Comparison of ENCODE assay signal across 8 mouse cellular contexts in genomic region chr7:114580426-114580825, GRCm38 (mm10). TPM values are rescaled to one million over a fixed set of nuclear protein-coding genes. Genes with fewer than 3 reads are reported as not detected.
A peak's percentile ranks its signal among the peaks of the same experiment; 100 is the strongest.
DNase-seq lines count a peak whose midpoint lies in the region; ATAC-seq lines count a peak whose summit lies in the region.

No protein-coding gene starts in this region.

- no peak overlapping the region for H3K27ac ChIP-seq in heart, embryonic 11.5 days (ENCODE audit: low read depth, low read length)

- 6% methylated on average over 4 of the region's 4 CpGs for WGBS in heart, embryonic 11.5 days (ENCODE audit: insufficient replicate concordance)

- no peak overlapping the region for H3K4me2 ChIP-seq in heart, embryonic 11.5 days

- DNase-seq in heart, adult 8-10 months (ENCODE audit: low spot score) = peak; percentile 61
- peak; percentile 78 for DNase-seq in CD4-positive, CD25-positive, alpha-beta regulatory T cell, adult 2 months (ENCODE audit: low read depth, low spot score)
- DNase-seq in adrenal gland, postnatal 36 days = peak; percentile 54 to 66
- peak; percentile 45 for DNase-seq in forelimb bud, embryonic 11.5 days (ENCODE audit: low read depth, low spot score)
- peak; percentile 23 to 84 for DNase-seq in layer of hippocampus, adult 18-20 months (ENCODE audit: low spot score in 2 of 2)

- no peak for ATAC-seq in heart, embryonic 11.5 days (replicated peaks; ENCODE audit: insufficient number of reproducible peaks, low FRiP score, low TSS enrichment)
- ATAC-seq in megakaryocyte progenitor cell, adult 5-6 weeks (replicated peaks; ENCODE audit: poor library complexity) = peak; percentile 57
- no peak for ATAC-seq in erythroid progenitor cell, adult 5-6 weeks (replicated peaks; ENCODE audit: low FRiP score, poor library complexity, severe bottlenecking)

- no peak overlapping the region for H3K9ac ChIP-seq in heart, embryonic 11.5 days (ENCODE audit: low read depth, low read length)

- no peaks in the 10 kb centered on the region for H3K9me3 ChIP-seq in heart, embryonic 11.5 days (replicated peaks; ENCODE audit: control insufficient read depth, low read length)

- no peak overlapping the region for H3K4me3 ChIP-seq in heart, embryonic 11.5 days (ENCODE audit: low read depth, low read length)

- H3K27me3 ChIP-seq in heart, embryonic 11.5 days (ENCODE audit: control insufficient read depth, insufficient read depth, low read length) = no peaks in the 10 kb centered on the region

- H3K36me3 ChIP-seq in heart, embryonic 11.5 days (ENCODE audit: control insufficient read depth, insufficient read depth, low read length) = no peaks in the 10 kb centered on the region

- no peaks in the 10 kb centered on the region for H3K4me1 ChIP-seq in heart, embryonic 11.5 days (ENCODE audit: control insufficient read depth, insufficient read depth, low read length)

RNA-seq across cellular contexts. Expression of gene Cyp2r1, which starts 17.7 kb away (rescaled TPM):
- total RNA-seq in heart, adult 8-10 months (2022) = under 1 TPM; 0.19 to 0.85 (median 0.42) TPM
- polyA plus RNA-seq in heart, embryonic 11.5 days (2014; fragmentation: Nextera tagmentation; extraction: Ambion mirVana) = 1.9 and 2.0 TPM in 2 replicates
- 1 to 10 TPM; 1.4 to 1.9 TPM for total RNA-seq in adrenal gland, postnatal 36 days (2021)
- total RNA-seq in layer of hippocampus, adult 18-20 months (2021) = 1 to 10 TPM; 1.3 to 2.1 TPM
- 3.1 and 4.0 TPM in 2 replicates for total RNA-seq in megakaryocyte progenitor cell, adult 5-6 weeks (2015)
- total RNA-seq in megakaryocyte progenitor cell, adult 5-6 weeks (2017) = 0.58 and 0.71 TPM in 2 replicates
- 7.2 TPM in 1 of 2 replicates, not detected in the other for total RNA-seq in erythroid progenitor cell, adult 5-6 weeks (2015; ENCODE audit: low replicate concordance)
- total RNA-seq in erythroid progenitor cell, adult 5-6 weeks (2017; ENCODE audit: low replicate concordance) = not detected in 2 replicates

RNA-seq across cellular contexts. Expression of gene Calca, which starts 55.7 kb away (rescaled TPM):
- total RNA-seq in heart, adult 8-10 months (2022) = not detected
- 13.8 and 14.1 TPM in 2 replicates for polyA plus RNA-seq in heart, embryonic 11.5 days (2014; fragmentation: Nextera tagmentation; extraction: Ambion mirVana)
- total RNA-seq in adrenal gland, postnatal 36 days (2021) = under 1 TPM in 1 of 2 experiments, not detected in 1; 0.66 TPM
- 1 to 10 TPM; 1.4 to 1.9 TPM for total RNA-seq in layer of hippocampus, adult 18-20 months (2021)
- not detected in 2 replicates for total RNA-seq in megakaryocyte progenitor cell, adult 5-6 weeks (2015)
- not detected in 2 replicates for total RNA-seq in megakaryocyte progenitor cell, adult 5-6 weeks (2017)
- total RNA-seq in erythroid progenitor cell, adult 5-6 weeks (2015; ENCODE audit: low replicate concordance) = not detected in 2 replicates
- total RNA-seq in erythroid progenitor cell, adult 5-6 weeks (2017; ENCODE audit: low replicate concordance) = not detected in 2 replicates
